13 mouse cellular contexts compared by ENCODE assay signal in the genomic region with DNA sequence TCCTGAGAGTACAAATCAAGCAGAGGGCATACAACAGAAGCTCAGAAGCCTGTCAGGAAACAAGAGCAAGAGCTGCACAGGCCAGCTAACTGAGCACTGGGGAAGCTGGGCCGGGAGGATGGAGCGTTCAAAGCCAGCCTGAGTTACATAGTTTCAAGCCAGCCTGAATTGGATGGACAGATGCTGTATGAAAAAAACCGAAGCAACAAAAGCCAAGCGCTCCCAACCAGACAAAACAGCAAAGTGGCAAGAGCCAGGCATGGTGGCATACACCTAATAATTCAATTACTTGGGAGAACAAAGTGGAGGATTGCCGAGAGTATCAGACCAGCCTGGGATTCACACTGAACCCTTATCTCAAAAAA. TPM values are rescaled to one million over a fixed set of nuclear protein-coding genes. Genes with fewer than 3 reads are reported as not detected.
DNase-seq lines count a peak whose midpoint lies in the region; ATAC-seq and TF ChIP-seq lines count a peak whose summit lies in the region.
"Had no signal": no experiment of that assay in that cellular context is flagged by ENCODE, and none has a peak within 500 bp of the region (broad histone marks: within the 10 kb centered on the region; RNA-seq: fewer than 3 reads in every experiment).

No protein-coding gene starts in this region.

- 68% methylated on average over 5 of the region's 5 CpGs for WGBS in kidney, postnatal 0 days
- WGBS in kidney, embryonic 14.5 days: 78% methylated on average over 5 of the region's 5 CpGs
- 18% methylated on average over 5 of the region's 5 CpGs for WGBS in liver, embryonic 14.5 days (ENCODE audit: insufficient replicate concordance)

- no peaks in the 10 kb centered on the region for H3K36me3 ChIP-seq in kidney, postnatal 0 days (ENCODE audit: insufficient read depth, low read length)
- no peaks in the 10 kb centered on the region for H3K36me3 ChIP-seq in kidney, embryonic 14.5 days (ENCODE audit: control insufficient read depth, insufficient read depth, low read length)
- no peaks in the 10 kb centered on the region for H3K36me3 ChIP-seq in liver, embryonic 14.5 days (replicated peaks; ENCODE audit: control insufficient read depth, insufficient read depth, low read depth)
- H3K36me3 ChIP-seq: hindbrain, embryonic 12.5 days; midbrain, embryonic 10.5 days had no signal

- no peak overlapping the region for H3K4me3 ChIP-seq in kidney, postnatal 0 days (replicated peaks; ENCODE audit: low read depth, low read length)
- no peak overlapping the region for H3K4me3 ChIP-seq in kidney, embryonic 14.5 days (ENCODE audit: low read length)
- H3K4me3 ChIP-seq in bone marrow macrophage, adult 2 months (ENCODE audit: insufficient read depth, low read length): no peak overlapping the region
- H3K4me3 ChIP-seq in liver, embryonic 14.5 days (ENCODE audit: insufficient read depth in 1 of 2, low read depth in 2 of 2, low read length in 2 of 2): no peak overlapping the region
- H3K4me3 ChIP-seq: hindbrain, embryonic 12.5 days; midbrain, embryonic 10.5 days had no signal

- no peaks in the 10 kb centered on the region for H3K27me3 ChIP-seq in kidney, postnatal 0 days (ENCODE audit: insufficient read depth, low read length)
- no peaks in the 10 kb centered on the region for H3K27me3 ChIP-seq in kidney, embryonic 14.5 days (ENCODE audit: control insufficient read depth, insufficient read depth, low read length)
- no peaks in the 10 kb centered on the region; the same call in 1 of the 2 replicates for H3K27me3 ChIP-seq in liver, embryonic 14.5 days (ENCODE audit: control insufficient read depth, insufficient read depth, low read length)
- H3K27me3 ChIP-seq: hindbrain, embryonic 12.5 days had no signal

- TF ChIP-seq EP300 in liver, embryonic 14.5 days (IDR thresholded peaks at IDR 0.05; ENCODE audit: low read depth): no peak

- H3K4me2 ChIP-seq in kidney, postnatal 0 days (ENCODE audit: low read length): peak overlapping the region; percentile 51; the same call in 1 of the 2 replicates
- no peak overlapping the region for H3K4me2 ChIP-seq in kidney, embryonic 14.5 days (replicated peaks; ENCODE audit: low read depth, low read length)
- H3K4me2 ChIP-seq in liver, embryonic 14.5 days (ENCODE audit: low read depth): peak overlapping the region; percentile 65

- ATAC-seq in kidney, postnatal 0 days (replicated peaks; ENCODE audit: low FRiP score, low read depth): no peak
- ATAC-seq in kidney, embryonic 14.5 days (ENCODE audit: low FRiP score, low TSS enrichment): no peak
- no peak for ATAC-seq in liver, embryonic 14.5 days (ENCODE audit: insufficient read depth)

- H3K9me3 ChIP-seq in kidney, postnatal 0 days (replicated peaks; ENCODE audit: low read length): no peaks in the 10 kb centered on the region
- no peaks in the 10 kb centered on the region for H3K9me3 ChIP-seq in kidney, embryonic 14.5 days (ENCODE audit: control insufficient read depth, low read length)
- H3K9me3 ChIP-seq in liver, embryonic 14.5 days (ENCODE audit: control insufficient read depth, low read length): no peaks in the 10 kb centered on the region
- H3K9me3 ChIP-seq: hindbrain, embryonic 12.5 days had no signal

- TF ChIP-seq CTCF in kidney, postnatal 0 days (IDR thresholded peaks at IDR 0.05; ENCODE audit: low read depth): no peak
- no peak for TF ChIP-seq CTCF in bone marrow macrophage, adult 2 months (IDR thresholded peaks at IDR 0.05; ENCODE audit: low read depth, low read length)
- TF ChIP-seq CTCF in liver, embryonic 14.5 days (IDR thresholded peaks at IDR 0.05; ENCODE audit: low read depth): no peak

- no peak overlapping the region for H3K9ac ChIP-seq in kidney, postnatal 0 days (ENCODE audit: low read depth, low read length)
- H3K9ac ChIP-seq in kidney, embryonic 14.5 days (ENCODE audit: low read depth, low read length): no peak overlapping the region
- H3K9ac ChIP-seq in liver, embryonic 14.5 days (replicated peaks): no peak overlapping the region
- H3K9ac ChIP-seq: hindbrain, embryonic 12.5 days had no signal

- H3K4me1 ChIP-seq in kidney, postnatal 0 days (replicated peaks; ENCODE audit: insufficient read depth, low read length): peaks cover 8% of the 10 kb centered on the region; the same call in 1 of the 2 replicates
- peaks cover 8% of the 10 kb centered on the region; the same call in 1 of the 2 replicates for H3K4me1 ChIP-seq in kidney, embryonic 14.5 days (ENCODE audit: control insufficient read depth, insufficient read depth, low read length)
- H3K4me1 ChIP-seq in bone marrow macrophage, adult 2 months (ENCODE audit: control insufficient read depth, insufficient read depth, low read length): peaks cover 31% of the 10 kb centered on the region
- H3K4me1 ChIP-seq in liver, embryonic 14.5 days (replicated peaks; ENCODE audit: control insufficient read depth in 2 of 2, insufficient read depth in 2 of 2, low read length in 1 of 2): peaks cover 5 to 33% of the 10 kb centered on the region in 2 experiments; a peak in 3 of 4 replicates

- H3K27ac ChIP-seq in kidney, postnatal 0 days: no peak overlapping the region
- no peak overlapping the region for H3K27ac ChIP-seq in kidney, embryonic 14.5 days (ENCODE audit: low read depth, low read length)
- peak overlapping the region; percentile 57 for H3K27ac ChIP-seq in bone marrow macrophage, adult 2 months (ENCODE audit: insufficient read depth, low read depth, low read length)
- no peak overlapping the region for H3K27ac ChIP-seq in liver, embryonic 14.5 days

- peak; percentile 86 for DNase-seq in heart, adult 11 months
- DNase-seq in heart, adult 18-20 months: no peak
- no peak for DNase-seq in kidney, postnatal 0 days (ENCODE audit: low spot score)
- DNase-seq in liver, embryonic 14.5 days (ENCODE audit: low read depth in 3 of 3, low spot score in 3 of 3): no peak
- no peak for DNase-seq in right cerebral cortex, postnatal 4 days
- no peak for DNase-seq in kidney, postnatal 10 days
- DNase-seq: cerebellum, adult 9-11 months had no signal

- TF ChIP-seq POLR2A in bone marrow macrophage, adult 2 months (IDR thresholded peaks at IDR 0.05; ENCODE audit: borderline replicate concordance, low read depth, low read length): no peak

RNA-seq across cellular contexts. Expression of gene Anapc15-ps, which starts 3.7 kb away (rescaled TPM):
- total RNA-seq in heart, adult 18-20 months (2021): not detected
- not detected in 2 replicates for polyA plus RNA-seq in kidney, postnatal 0 days (2015; fragmentation: Nextera tagmentation; extraction: Ambion mirVana)
- 0.59 TPM in 1 of 2 replicates, not detected in the other for polyA plus RNA-seq in kidney, embryonic 14.5 days (2014; fragmentation: Nextera tagmentation; extraction: Ambion mirVana)
- not detected in 2 replicates for polyA plus RNA-seq in bone marrow macrophage, adult 2 months (2012; ENCODE audit: insufficient read depth, insufficient read length, missing spikeins)
- not detected in 2 replicates for polyA plus RNA-seq in liver, embryonic 14.5 days (2012; rRNA removed)
- not detected in 2 replicates for polyA plus RNA-seq in liver, embryonic 14.5 days (2014; fragmentation: Nextera tagmentation; extraction: Ambion mirVana)
- total RNA-seq: layer of hippocampus, postnatal 14 days had no signal
- polyA plus RNA-seq: hindbrain, embryonic 12.5 days; limb, embryonic 11.5 days; midbrain, embryonic 10.5 days had no signal
